Comparison of ENCODE assay signal across 9 mouse cellular contexts in the genomic region with DNA sequence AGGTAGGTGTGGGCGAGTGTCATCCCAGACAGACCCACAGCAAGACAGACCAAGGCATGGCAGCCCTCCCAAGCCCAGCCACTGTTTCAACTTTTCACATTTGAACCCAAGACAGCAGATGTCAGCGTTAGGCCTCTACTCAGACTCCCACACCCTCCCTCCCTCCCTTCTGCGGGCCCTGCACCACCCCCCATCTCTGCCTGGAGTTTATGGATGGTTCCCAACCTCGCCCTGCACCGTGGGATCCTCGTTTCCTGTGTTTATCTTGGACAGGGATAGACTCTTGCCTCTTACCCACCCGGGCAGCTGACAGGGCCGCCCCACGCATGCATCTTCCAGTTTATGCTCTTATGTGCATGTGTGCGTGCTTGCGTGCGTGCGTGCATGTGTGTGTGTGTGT.
DNase-seq lines count a peak whose midpoint lies in the region; ATAC-seq and TF ChIP-seq lines count a peak whose summit lies in the region.
"Had no signal": no experiment of that assay in that cellular context is flagged by ENCODE, and none has a peak within 500 bp of the region (broad histone marks: within the 10 kb centered on the region; RNA-seq: fewer than 3 reads in every experiment).

No protein-coding gene starts in this region.

- ATAC-seq in limb, embryonic 14.5 days (ENCODE audit: low FRiP score, low read depth), result peak; percentile 51
- peak; percentile 41; the same call in 1 of the 2 replicates for ATAC-seq in kidney, postnatal 0 days (replicated peaks; ENCODE audit: low FRiP score, low read depth)

- peaks cover 12% of the 10 kb centered on the region for H3K4me1 ChIP-seq in limb, embryonic 14.5 days (ENCODE audit: control insufficient read depth, insufficient read depth, low read length)
- H3K4me1 ChIP-seq in limb, embryonic 10.5 days, result peaks cover 37% of the 10 kb centered on the region
- H3K4me1 ChIP-seq in kidney, postnatal 0 days (replicated peaks; ENCODE audit: insufficient read depth, low read length), result peaks cover 14% of the 10 kb centered on the region; the same call in 1 of the 2 replicates

- H3K36me3 ChIP-seq in limb, embryonic 14.5 days (ENCODE audit: control insufficient read depth, insufficient read depth, low read length), result no peaks in the 10 kb centered on the region
- no peaks in the 10 kb centered on the region for H3K36me3 ChIP-seq in limb, embryonic 10.5 days
- H3K36me3 ChIP-seq in kidney, postnatal 0 days (ENCODE audit: insufficient read depth, low read length), result no peaks in the 10 kb centered on the region
- H3K36me3 ChIP-seq: embryonic facial prominence, embryonic 12.5 days had no signal

- no peak overlapping the region for H3K4me3 ChIP-seq in limb, embryonic 14.5 days (replicated peaks; ENCODE audit: low read length)
- H3K4me3 ChIP-seq in limb, embryonic 10.5 days, result no peak overlapping the region
- no peak overlapping the region for H3K4me3 ChIP-seq in kidney, postnatal 0 days (replicated peaks; ENCODE audit: low read depth, low read length)
- H3K4me3 ChIP-seq: embryonic facial prominence, embryonic 12.5 days had no signal

- H3K27ac ChIP-seq in limb, embryonic 14.5 days (replicated peaks; ENCODE audit: low read depth, low read length), result peak overlapping the region; percentile 19; the same call in 1 of the 2 replicates
- no peak overlapping the region; the same call in 1 of the 2 replicates for H3K27ac ChIP-seq in limb, embryonic 10.5 days
- no peak overlapping the region for H3K27ac ChIP-seq in kidney, postnatal 0 days
- H3K27ac ChIP-seq: embryonic facial prominence, embryonic 12.5 days had no signal

- DNase-seq in limb, embryonic 14.5 days (ENCODE audit: low spot score), result no peak
- DNase-seq in limb, embryonic 10.5 days (ENCODE audit: low spot score), result no peak
- DNase-seq in fibroblast of lung, adult 2 months (ENCODE audit: low read depth), result peak; percentile 56
- DNase-seq in kidney, postnatal 0 days (ENCODE audit: low spot score), result peak; percentile 77
- DNase-seq in mesoderm, embryonic 11.5 days (ENCODE audit: low read depth, low spot score), result peak; percentile 51
- DNase-seq in right cerebral cortex, postnatal 10 days (ENCODE audit: low spot score in 2 of 2), result no peak
- no peak for DNase-seq in left cerebral cortex, adult 9 months (ENCODE audit: low spot score in 2 of 2)
- DNase-seq: right cerebral cortex, postnatal 14 days had no signal

- no peak overlapping the region for H3K9ac ChIP-seq in limb, embryonic 14.5 days (ENCODE audit: low read depth, low read length, severe bottlenecking)
- H3K9ac ChIP-seq in kidney, postnatal 0 days (ENCODE audit: low read depth, low read length), result 0 out of 2 replicates have a peak overlapping the region, but pooled peaks have one; percentile 18
- H3K9ac ChIP-seq: embryonic facial prominence, embryonic 12.5 days had no signal

- no peaks in the 10 kb centered on the region for H3K27me3 ChIP-seq in limb, embryonic 14.5 days (ENCODE audit: control insufficient read depth, insufficient read depth, low read length)
- H3K27me3 ChIP-seq in limb, embryonic 10.5 days (ENCODE audit: low read depth, poor library complexity, severe bottlenecking), result peaks cover 78% of the 10 kb centered on the region
- 0 out of 2 replicates have a peak, but pooled peaks cover 3% of the 10 kb centered on the region for H3K27me3 ChIP-seq in kidney, postnatal 0 days (ENCODE audit: insufficient read depth, low read length)
- H3K27me3 ChIP-seq: embryonic facial prominence, embryonic 12.5 days had no signal

- H3K9me3 ChIP-seq in limb, embryonic 14.5 days (ENCODE audit: control insufficient read depth, low read length), result no peaks in the 10 kb centered on the region
- no peaks in the 10 kb centered on the region for H3K9me3 ChIP-seq in limb, embryonic 10.5 days (replicated peaks)
- no peaks in the 10 kb centered on the region for H3K9me3 ChIP-seq in kidney, postnatal 0 days (replicated peaks; ENCODE audit: low read length)
- H3K9me3 ChIP-seq: embryonic facial prominence, embryonic 12.5 days had no signal

- no peak for TF ChIP-seq POLR2A in limb, embryonic 14.5 days (IDR thresholded peaks at IDR 0.05; ENCODE audit: borderline replicate concordance, extremely low read depth, insufficient read depth, insufficient read length)

- no peak for TF ChIP-seq CTCF in kidney, postnatal 0 days (IDR thresholded peaks at IDR 0.05; ENCODE audit: low read depth)

- WGBS in limb, embryonic 14.5 days, result 40% methylated on average over 12 of the region's 13 CpGs
- WGBS in limb, embryonic 10.5 days, result 53% methylated on average over 13 of the region's 13 CpGs
- 12% methylated on average over 13 of the region's 13 CpGs for WGBS in kidney, postnatal 0 days

- H3K4me2 ChIP-seq in limb, embryonic 14.5 days (replicated peaks; ENCODE audit: low read depth, low read length, severe bottlenecking), result no peak overlapping the region
- H3K4me2 ChIP-seq in kidney, postnatal 0 days (ENCODE audit: low read length), result no peak overlapping the region
- H3K4me2 ChIP-seq: embryonic facial prominence, embryonic 12.5 days had no signal

Comparison
In these comparisons a context has a peak if more than half of its experiments do, and no peak if none do; other contexts are left out.
1. DNase-seq: peak in fibroblast of lung, adult 2 months (single experiment), kidney, postnatal 0 days (single experiment) and mesoderm, embryonic 11.5 days (single experiment); none in limb, embryonic 14.5 days (single experiment), limb, embryonic 10.5 days (single experiment), right cerebral cortex, postnatal 10 days (0 of 2) and left cerebral cortex, adult 9 months (0 of 2).